Mouse (Mus musculus) cortical plate, adult 2 months (tissue): Measurements from ENCODE around the gene Msn.
"Not testable (repeated sequence)": the region's sequence is repeated elsewhere in the genome, so short reads cannot be mapped to it uniquely, and the experiment has no call there.

Experiments
- CTCF ChIP-seq: fragments of 200-500 bp; IDR thresholded peaks from 2 replicates; pipeline ENCODE4 v1.5.1; 2011; ENCODE audit warnings: mild to moderate bottlenecking, control low read depth, low read length; ENCODE audit not compliant: insufficient read depth; ENCODE audit errors: extremely low read depth
- POLR2A ChIP-seq: fragments of 200-500 bp; IDR thresholded peaks from 2 replicates; pipeline ENCODE4 v1.6.1; 2011; ENCODE audit warnings: mild to moderate bottlenecking, low read length, control low read depth; ENCODE audit not compliant: insufficient read depth; ENCODE audit errors: extremely low read depth

- not testable (repeated sequence) for TF ChIP-seq CTCF, POLR2A
These were observed 109.3 kb downstream of the Msn start for GRCm38 (mm10) chrX:96205143-96205542.
